Mouse (Mus musculus) E14TG2a.4 (cell line): ENCODE results near the gene 4931409K22Rik.

Source experiments
- CTCF ChIP-seq: conservative IDR thresholded peaks from 2 replicates; pipeline ENCODE4 v1.5.1; 2014; ENCODE audit warnings: low read length
- NANOG ChIP-seq: IDR thresholded peaks from 2 replicates; pipeline ENCODE4 v1.6.1; 2014; ENCODE audit warnings: borderline replicate concordance, low read length, mixed read lengths
- POU5F1 ChIP-seq: IDR thresholded peaks from 2 replicates; pipeline ENCODE4 v1.6.1; 2014; ENCODE audit warnings: low read length, borderline replicate concordance

- TF ChIP-seq CTCF (peak; percentile 64), POU5F1 (no peak), NANOG (no peak)
Measured at GRCm38 (mm10) chr5:24534292-24534691, 22.3 kb downstream of the 4931409K22Rik start.
